Mouse (Mus musculus) cerebellum, postnatal 10 days (tissue): Measurements from ENCODE around the gene Galns.
A peak's percentile ranks its signal among the peaks of the same experiment; 100 is the strongest.

Source experiments
- DNase-seq, 2 experiments: peaks; one replicate each; pipeline ENCODE4 v3.0.0; 2021; ENCODE audit warnings: mixed read lengths in 2 of 2

Galns gene

GRCm38 (mm10) chr8:122564363-122565352 is 46.6 kb downstream of the Galns start:
- DNase-seq: no peak

GRCm38 (mm10) chr8:122561199-122561598 is 50.1 kb downstream of the Galns start:
- no peak for DNase-seq

GRCm38 (mm10) chr8:122558671-122559349 is 52.5 kb downstream of the Galns start:
- peak; percentile 89 to 92 for DNase-seq

- peak; percentile 51 to 75 for DNase-seq
These were observed 53.8 kb downstream of the Galns start for GRCm38 (mm10) chr8:122557248-122558038.

GRCm38 (mm10) chr8:122556030-122557009 is 54.9 kb downstream of the Galns start:
- DNase-seq: peak; percentile 56 to 65

- peak; percentile 89 to 90 for DNase-seq
These were observed 56.5 kb downstream of the Galns start for GRCm38 (mm10) chr8:122554786-122555185.

- peak; percentile 89 to 93 for DNase-seq
These were observed 59.8 kb downstream of the Galns start, which contains the start of gene Piezo1 for GRCm38 (mm10) chr8:122551265-122552051. Gene Piezo1 (minus strand): TSS chr8:122551329.

GRCm38 (mm10) chr8:122550995-122551264 is 60.3 kb downstream of the Galns start:
- DNase-seq: peak in 1 of 2 experiments; percentile 62

- peak; percentile 49 to 50 for DNase-seq
These were observed 60.8 kb downstream of the Galns start for GRCm38 (mm10) chr8:122550234-122550994.

GRCm38 (mm10) chr8:122548891-122549439 is 62.3 kb downstream of the Galns start:
- no peak for DNase-seq

- no peak for DNase-seq
These were observed 62.9 kb downstream of the Galns start for GRCm38 (mm10) chr8:122548331-122548730.

GRCm38 (mm10) chr8:122547815-122548214 is 63.4 kb downstream of the Galns start:
- no peak for DNase-seq

GRCm38 (mm10) chr8:122546811-122547453 is 64.3 kb downstream of the Galns start:
- DNase-seq: no peak

- no peak for DNase-seq
These were observed 65.1 kb downstream of the Galns start for GRCm38 (mm10) chr8:122546066-122546755.

GRCm38 (mm10) chr8:122544138-122544537 is 67.1 kb downstream of the Galns start:
- no peak for DNase-seq

GRCm38 (mm10) chr8:122538310-122539076 is 72.8 kb downstream of the Galns start:
- no peak for DNase-seq

- no peak for DNase-seq
These were observed 73.5 kb downstream of the Galns start for GRCm38 (mm10) chr8:122537812-122538211.

- DNase-seq: no peak
These were observed 74.2 kb downstream of the Galns start for GRCm38 (mm10) chr8:122537033-122537432.
